Mouse (Mus musculus) mesoderm, embryonic 11.5 days (tissue): ENCODE measurements around the gene Sncb.
A peak's percentile ranks its signal among the peaks of the same experiment; 100 is the strongest.
"Not testable (repeated sequence)": the region's sequence is repeated elsewhere in the genome, so short reads cannot be mapped to it uniquely, and the experiment has no call there.

Experiments
- DNase-seq: peaks from one replicate; pipeline ENCODE4 v3.0.0-alpha.2; 2012; ENCODE audit warnings: low read depth, low spot score

The Sncb gene

GRCm38 (mm10) chr13:54766192-54766768, at the start of gene Sncb:
Gene Sncb (minus strand): TSS chr13:54766595.
- DNase-seq = peak; percentile 61

GRCm38 (mm10) chr13:54813381-54813780, 47.0 kb upstream of the Sncb start:
- DNase-seq = no peak

GRCm38 (mm10) chr13:54811476-54811875, 45.1 kb upstream of the Sncb start:
- DNase-seq = peak; percentile 56

GRCm38 (mm10) chr13:54808067-54808466, 41.7 kb upstream of the Sncb start:
- no peak for DNase-seq

GRCm38 (mm10) chr13:54806434-54806976, 40.1 kb upstream of the Sncb start:
- DNase-seq = peak; percentile 54

GRCm38 (mm10) chr13:54805134-54805838, 38.9 kb upstream of the Sncb start:
- DNase-seq = peak; percentile 49

- DNase-seq = no peak
Measured at GRCm38 (mm10) chr13:54803010-54803409, 36.6 kb upstream of the Sncb start.

- DNase-seq = no peak
Measured at GRCm38 (mm10) chr13:54800206-54800605, 33.8 kb upstream of the Sncb start.

GRCm38 (mm10) chr13:54799701-54800100, 33.3 kb upstream of the Sncb start:
- peak; percentile 88 for DNase-seq

GRCm38 (mm10) chr13:54798740-54799139, 32.3 kb upstream of the Sncb start:
- no peak for DNase-seq

- DNase-seq = no peak
Measured at GRCm38 (mm10) chr13:54797861-54798643, 31.7 kb upstream of the Sncb start.

GRCm38 (mm10) chr13:54797356-54797755, 31.0 kb upstream of the Sncb start:
- DNase-seq = peak; percentile 61

GRCm38 (mm10) chr13:54794843-54795242, 28.4 kb upstream of the Sncb start:
- no peak for DNase-seq

GRCm38 (mm10) chr13:54794002-54794577, 27.7 kb upstream of the Sncb start:
- no peak for DNase-seq

GRCm38 (mm10) chr13:54792259-54793230, 26.1 kb upstream of the Sncb start:
- DNase-seq = peak; percentile 43

- DNase-seq = peak; percentile 57
Measured at GRCm38 (mm10) chr13:54789561-54790397, 23.4 kb upstream of the Sncb start.

- peak; percentile 96 for DNase-seq
Measured at GRCm38 (mm10) chr13:54788740-54789560, 22.6 kb upstream of the Sncb start, which contains the start of gene Tspan17. Gene Tspan17 (plus strand): TSS chr13:54789377.

- DNase-seq = not testable (repeated sequence)
Measured at GRCm38 (mm10) chr13:54787591-54787990, 21.2 kb upstream of the Sncb start.

- DNase-seq = no peak
Measured at GRCm38 (mm10) chr13:54783698-54784097, 17.3 kb upstream of the Sncb start, which contains the start of gene Eif4e1b. Gene Eif4e1b (plus strand): TSS chr13:54783998.
